Mouse (Mus musculus): ENCODE measurements around the gene Erfe.

- TF ChIP-seq CTCF (IDR thresholded peaks at IDR 0.05; ENCODE audit: low read depth, low read length): no peak
- no peak for TF ChIP-seq POLR2A (IDR thresholded peaks at IDR 0.05; ENCODE audit: borderline replicate concordance, low read depth, low read length)
Measured at GRCm38 (mm10) chr1:91419862-91420600, 53.8 kb downstream of the Erfe start.
